Mouse (Mus musculus): ENCODE measurements around the gene Tfeb. TPM values are rescaled to one million over a fixed set of nuclear protein-coding genes. Genes with fewer than 3 reads are reported as not detected.

Tfeb gene
- polyA plus RNA-seq, 1 experiment from 2014 or later, result 2.8 TPM

GRCm38 (mm10) chr17:47762518-47763340 is 25.9 kb downstream of the Tfeb start:
- WGBS, result 71% methylated on average over 13 of the region's 13 CpGs
- H3K36me3 ChIP-seq, result no peaks in the 10 kb centered on the region
- H3K4me2 ChIP-seq, result no peak overlapping the region
- H3K4me3 ChIP-seq, result no peak overlapping the region
- 0 out of 2 replicates have a peak overlapping the region, but pooled peaks have one; percentile 31 for H3K9ac ChIP-seq
- no peaks in the 10 kb centered on the region for H3K9me3 ChIP-seq
- peaks cover 14% of the 10 kb centered on the region for H3K4me1 ChIP-seq (replicated peaks)
- peak overlapping the region; percentile 74 for H3K27ac ChIP-seq (replicated peaks)
- no peaks in the 10 kb centered on the region for H3K27me3 ChIP-seq
- peak; percentile 89 for ATAC-seq (ENCODE audit: low read depth)

DNA sequence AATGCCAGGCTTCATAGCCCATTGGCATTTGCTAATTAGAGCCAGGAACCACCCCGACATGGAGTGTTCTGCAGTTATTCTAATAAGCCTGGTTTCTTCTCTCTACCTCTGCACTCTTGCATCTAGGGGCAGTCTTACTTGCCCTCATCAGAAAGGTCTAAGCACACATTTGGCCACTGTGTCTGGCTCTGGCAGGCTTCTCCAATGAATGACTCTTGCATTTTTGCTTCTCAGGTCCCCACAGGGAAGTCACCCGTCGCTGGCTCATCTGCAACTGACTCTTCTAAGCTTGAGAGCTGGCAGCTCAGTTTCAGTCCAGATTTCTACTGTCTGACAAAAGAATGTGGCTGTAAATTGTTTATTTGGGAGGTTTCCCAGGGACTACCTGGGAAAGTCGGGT is 29.2 kb downstream of the Tfeb start:
- H3K9me3 ChIP-seq, result no peaks in the 10 kb centered on the region
- ATAC-seq (ENCODE audit: low read depth), result no peak
- H3K27me3 ChIP-seq, result no peaks in the 10 kb centered on the region
- no peak overlapping the region for H3K27ac ChIP-seq (replicated peaks)
- H3K36me3 ChIP-seq, result no peaks in the 10 kb centered on the region
- H3K4me2 ChIP-seq, result no peak overlapping the region
- no peak overlapping the region for H3K9ac ChIP-seq
- WGBS, result 77% methylated on average over 4 of the region's 4 CpGs
- H3K4me1 ChIP-seq (replicated peaks), result peaks cover 14% of the 10 kb centered on the region
- H3K4me3 ChIP-seq, result no peak overlapping the region

- peaks cover 14% of the 10 kb centered on the region for H3K4me1 ChIP-seq (replicated peaks)
- no peaks in the 10 kb centered on the region for H3K9me3 ChIP-seq
- no peak overlapping the region for H3K27ac ChIP-seq (replicated peaks)
- no peak overlapping the region for H3K9ac ChIP-seq
- H3K4me2 ChIP-seq, result no peak overlapping the region
- 90% methylated on average over 6 of the region's 6 CpGs for WGBS
- no peak overlapping the region for H3K4me3 ChIP-seq
- no peaks in the 10 kb centered on the region for H3K27me3 ChIP-seq
- no peaks in the 10 kb centered on the region for H3K36me3 ChIP-seq
- ATAC-seq (ENCODE audit: low read depth), result no peak
These were observed 29.7 kb downstream of the Tfeb start for GRCm38 (mm10) chr17:47766407-47767043.

GRCm38 (mm10) chr17:47767081-47767455 is 30.2 kb downstream of the Tfeb start:
- Histone ChIP-seq H3K9me3 (0 out of 2 replicates have a peak, but pooled peaks cover under 1% of the 10 kb centered on the region), H3K27ac (replicated peaks) (no peak overlapping the region), H3K9ac (no peak overlapping the region), H3K4me3 (no peak overlapping the region), H3K4me1 (replicated peaks) (peaks cover 12% of the 10 kb centered on the region), H3K27me3 (no peaks in the 10 kb centered on the region), H3K36me3 (no peaks in the 10 kb centered on the region), H3K4me2 (no peak overlapping the region)
- ATAC-seq (ENCODE audit: low read depth), result no peak
- WGBS, result 63% methylated on average over 2 of the region's 2 CpGs

DNA sequence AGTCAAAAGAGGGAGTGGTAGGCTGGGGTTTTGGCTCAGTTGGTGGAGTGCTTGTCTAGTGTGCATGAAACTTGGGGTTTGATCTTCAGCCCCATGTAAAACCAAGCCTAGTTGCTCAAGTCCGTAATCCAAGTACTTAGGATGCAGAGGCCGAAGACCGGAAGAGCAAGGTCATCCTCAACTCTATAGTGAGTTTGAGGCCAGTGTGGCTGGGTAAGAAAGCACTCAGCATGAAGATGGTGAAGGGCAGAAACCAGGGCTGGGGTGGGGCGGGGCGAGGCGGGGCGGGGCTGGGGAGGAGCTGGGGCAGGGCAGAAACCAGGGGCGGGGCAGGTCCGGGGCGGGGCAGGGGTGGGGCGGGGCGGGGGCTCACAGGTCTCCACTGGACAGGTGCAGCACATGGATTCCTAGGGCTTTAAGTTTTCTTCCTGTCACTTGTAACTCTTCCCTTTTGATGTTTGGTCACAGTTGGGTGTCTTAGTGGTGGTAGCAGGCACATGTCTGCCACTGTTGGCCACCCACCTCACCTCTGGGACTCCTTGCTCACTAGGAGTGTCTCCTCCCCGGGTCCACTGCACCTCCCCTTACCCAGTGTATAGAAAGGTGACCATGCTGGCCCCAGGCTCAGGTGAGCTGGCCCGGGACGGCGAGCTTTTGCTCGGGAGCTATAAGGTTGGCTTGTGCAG is 30.8 kb downstream of the Tfeb start:
- Histone ChIP-seq H3K4me2 (no peak overlapping the region), H3K9ac (no peak overlapping the region), H3K4me1 (replicated peaks) (peaks cover 7% of the 10 kb centered on the region), H3K27ac (replicated peaks) (no peak overlapping the region), H3K27me3 (no peaks in the 10 kb centered on the region), H3K9me3 (peaks cover 6% of the 10 kb centered on the region; the same call in 1 of the 2 replicates), H3K36me3 (no peaks in the 10 kb centered on the region), H3K4me3 (no peak overlapping the region)
- 61% methylated on average over 10 of the region's 17 CpGs for WGBS
- no peak for ATAC-seq (ENCODE audit: low read depth)

DNA sequence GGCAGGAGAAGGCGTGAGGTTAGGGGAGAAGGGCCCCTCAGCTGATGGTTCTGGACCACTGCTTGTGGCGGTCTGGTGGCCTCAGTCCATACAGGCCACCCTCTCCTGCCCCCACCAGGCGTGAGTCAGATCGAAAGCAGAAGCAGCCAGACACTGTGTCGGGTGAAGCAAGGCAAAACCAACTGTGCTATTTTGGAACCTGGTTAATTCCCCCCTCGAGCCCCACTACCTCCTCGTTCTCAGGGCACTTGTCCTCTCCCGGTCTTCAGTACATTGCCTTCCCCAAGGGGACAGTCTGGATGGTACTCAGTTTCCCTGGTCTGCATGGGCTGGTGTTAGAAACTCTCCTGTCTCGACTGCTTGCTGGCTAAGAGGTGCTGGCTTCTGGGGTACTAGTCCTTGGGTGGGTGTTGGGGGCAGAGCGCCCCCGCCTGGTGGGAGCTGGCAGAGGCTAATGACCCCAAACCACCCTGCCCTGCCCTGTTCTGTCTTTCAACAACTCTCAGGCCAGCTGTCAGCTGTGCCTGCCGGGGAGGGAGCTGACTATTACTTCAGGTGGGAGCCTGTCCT is 32.0 kb downstream of the Tfeb start:
- no peak overlapping the region for H3K27ac ChIP-seq (replicated peaks)
- no peaks in the 10 kb centered on the region for H3K4me1 ChIP-seq (replicated peaks)
- H3K9me3 ChIP-seq, result peaks cover 8% of the 10 kb centered on the region; the same call in 1 of the 2 replicates
- no peak overlapping the region for H3K4me2 ChIP-seq
- no peaks in the 10 kb centered on the region for H3K36me3 ChIP-seq
- H3K27me3 ChIP-seq, result no peaks in the 10 kb centered on the region
- no peak overlapping the region for H3K4me3 ChIP-seq
- 60% methylated on average over 12 of the region's 12 CpGs for WGBS
- H3K9ac ChIP-seq, result no peak overlapping the region
- ATAC-seq (ENCODE audit: low read depth), result no peak

DNA sequence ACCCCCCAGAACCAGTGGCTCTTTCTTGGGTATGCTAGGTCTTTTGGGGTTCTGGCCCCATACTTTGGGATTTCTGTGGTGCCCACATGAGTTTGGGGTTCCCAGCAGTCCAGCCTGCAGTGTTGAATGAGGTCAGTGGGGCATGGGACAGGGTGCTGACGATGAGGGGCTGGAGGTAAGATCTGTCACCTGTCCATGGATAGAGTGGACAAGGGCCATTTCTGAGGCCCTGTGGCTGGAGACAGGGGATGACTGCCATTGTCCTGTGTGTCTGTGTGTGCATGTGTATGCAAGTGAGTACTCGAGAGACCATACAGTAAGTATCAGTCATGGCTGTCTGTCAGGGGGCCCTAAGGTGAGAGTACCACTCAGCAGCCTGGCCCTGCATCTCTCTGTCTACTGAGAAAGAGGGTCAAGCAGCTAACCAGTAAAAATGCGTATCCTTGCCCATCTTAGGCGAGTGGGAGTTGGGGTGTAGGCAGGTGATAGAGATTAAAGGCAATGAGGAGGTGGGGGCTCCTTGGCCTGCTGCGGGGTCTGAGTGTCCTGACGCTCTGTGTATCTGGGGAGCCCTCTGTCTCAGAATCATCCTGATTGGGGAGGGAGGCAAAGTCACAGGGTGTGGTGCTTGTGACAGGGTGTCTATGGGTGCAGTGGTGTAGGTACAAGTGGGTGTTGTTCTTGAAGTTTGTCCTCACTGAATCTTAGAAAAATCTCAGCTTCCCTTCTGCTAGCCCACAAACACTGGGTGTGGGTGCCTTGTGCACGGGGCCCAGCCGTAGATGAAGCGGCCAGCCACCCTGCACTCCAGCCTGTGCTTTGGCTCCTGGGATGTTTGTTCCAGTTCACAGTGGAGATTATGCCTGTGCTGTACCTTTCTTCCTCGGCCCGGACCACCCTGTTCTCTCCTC is 32.8 kb downstream of the Tfeb start:
- no peaks in the 10 kb centered on the region for H3K36me3 ChIP-seq
- H3K4me1 ChIP-seq (replicated peaks), result no peaks in the 10 kb centered on the region
- ATAC-seq (ENCODE audit: low read depth), result no peak
- no peak overlapping the region for H3K9ac ChIP-seq
- H3K4me3 ChIP-seq, result no peak overlapping the region
- WGBS, result 88% methylated on average over 11 of the region's 11 CpGs
- no peak overlapping the region for H3K4me2 ChIP-seq
- peaks cover 8% of the 10 kb centered on the region; the same call in 1 of the 2 replicates for H3K9me3 ChIP-seq
- no peaks in the 10 kb centered on the region for H3K27me3 ChIP-seq
- H3K27ac ChIP-seq (replicated peaks), result no peak overlapping the region

- ATAC-seq (ENCODE audit: low read depth), result no peak
- Histone ChIP-seq H3K27me3 (no peaks in the 10 kb centered on the region), H3K4me2 (no peak overlapping the region), H3K4me3 (no peak overlapping the region), H3K27ac (replicated peaks) (no peak overlapping the region), H3K9ac (no peak overlapping the region), H3K36me3 (no peaks in the 10 kb centered on the region), H3K4me1 (replicated peaks) (no peaks in the 10 kb centered on the region), H3K9me3 (peaks cover 8% of the 10 kb centered on the region; the same call in 1 of the 2 replicates)
- 68% methylated on average over 6 of the region's 6 CpGs for WGBS
These were observed 36.8 kb downstream of the Tfeb start for GRCm38 (mm10) chr17:47773604-47774003.

DNA sequence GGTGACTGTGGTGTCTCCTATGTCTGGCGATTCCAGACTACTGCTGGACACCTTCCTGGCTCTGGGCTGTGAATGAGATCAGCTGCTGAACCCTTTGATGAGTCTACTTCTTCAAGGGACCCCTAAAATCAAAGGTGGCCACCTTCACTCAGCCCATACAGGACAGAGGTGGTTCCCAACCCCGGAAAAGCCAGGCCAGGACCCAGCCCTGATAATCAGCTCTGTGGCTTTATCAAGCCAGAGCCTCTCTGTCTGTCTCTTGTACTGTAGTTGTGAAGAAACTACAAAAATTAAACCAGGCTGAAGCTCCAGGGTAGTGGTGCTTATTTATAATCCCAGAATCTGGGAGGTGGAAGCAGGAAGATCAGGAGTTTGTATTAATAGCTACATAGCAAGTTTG is 40.3 kb downstream of the Tfeb start:
- H3K27me3 ChIP-seq, result 0 out of 2 replicates have a peak, but pooled peaks cover 3% of the 10 kb centered on the region
- WGBS, result 57% methylated on average over 2 of the region's 2 CpGs
- H3K9ac ChIP-seq, result no peak overlapping the region
- H3K4me1 ChIP-seq (replicated peaks), result no peaks in the 10 kb centered on the region
- H3K9me3 ChIP-seq, result peaks cover 7% of the 10 kb centered on the region; the same call in 1 of the 2 replicates
- H3K27ac ChIP-seq (replicated peaks), result no peak overlapping the region
- no peaks in the 10 kb centered on the region for H3K36me3 ChIP-seq
- ATAC-seq (ENCODE audit: low read depth), result no peak
- no peak overlapping the region for H3K4me2 ChIP-seq
- no peak overlapping the region for H3K4me3 ChIP-seq

DNA sequence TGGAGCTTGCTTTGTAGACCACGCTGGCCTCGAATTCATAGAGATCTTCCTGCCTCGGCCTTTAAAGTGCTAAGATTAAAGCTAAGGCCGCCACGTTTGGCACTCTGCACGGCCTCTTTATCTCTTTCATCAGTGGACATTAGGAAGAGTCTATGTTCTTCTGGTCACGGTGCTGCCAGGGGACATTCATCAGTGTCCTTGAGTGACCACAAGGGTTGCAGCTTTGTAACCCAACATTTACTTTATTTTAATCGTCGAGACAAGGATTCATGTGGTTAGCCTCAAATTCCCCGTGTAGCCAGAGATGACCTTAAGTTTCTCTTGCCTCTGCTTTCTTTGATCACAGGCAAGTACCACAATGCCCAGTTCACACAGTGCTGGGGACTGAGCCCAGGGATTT is 43.6 kb downstream of the Tfeb start:
- Histone ChIP-seq H3K27me3 (0 out of 2 replicates have a peak, but pooled peaks cover 3% of the 10 kb centered on the region), H3K27ac (replicated peaks) (no peak overlapping the region), H3K4me3 (no peak overlapping the region), H3K4me2 (no peak overlapping the region), H3K9me3 (no peaks in the 10 kb centered on the region), H3K4me1 (replicated peaks) (no peaks in the 10 kb centered on the region), H3K9ac (no peak overlapping the region), H3K36me3 (no peaks in the 10 kb centered on the region)
- no peak for ATAC-seq (ENCODE audit: low read depth)
- 84% methylated on average over 10 of the region's 10 CpGs for WGBS

DNA sequence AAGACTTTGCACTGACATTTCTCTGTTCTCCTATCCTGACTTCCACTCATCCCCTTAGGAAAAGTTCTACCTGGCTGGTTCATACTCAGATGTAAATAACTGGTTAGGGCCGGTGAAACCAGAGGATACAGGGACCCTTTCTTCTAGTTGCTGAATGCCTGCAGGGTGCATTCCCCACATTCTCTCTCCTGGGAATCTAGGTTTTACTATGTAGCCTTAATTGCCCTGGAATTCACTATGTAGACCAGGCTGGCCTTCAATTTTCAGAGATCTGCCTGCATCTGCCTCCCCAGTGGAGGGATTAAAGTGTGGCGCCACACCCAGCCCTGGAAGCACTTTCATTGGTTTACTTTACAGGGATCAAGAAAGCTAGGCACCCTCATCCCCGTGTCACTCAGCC is 45.7 kb downstream of the Tfeb start:
- Histone ChIP-seq H3K27ac (replicated peaks) (no peak overlapping the region), H3K9me3 (no peaks in the 10 kb centered on the region), H3K4me2 (no peak overlapping the region), H3K4me3 (no peak overlapping the region), H3K9ac (no peak overlapping the region), H3K4me1 (replicated peaks) (no peaks in the 10 kb centered on the region), H3K27me3 (peaks cover 9% of the 10 kb centered on the region; the same call in 1 of the 2 replicates), H3K36me3 (no peaks in the 10 kb centered on the region)
- 82% methylated on average over 3 of the region's 3 CpGs for WGBS
- no peak for ATAC-seq (ENCODE audit: low read depth)
